Mouse (Mus musculus): ENCODE measurements around the gene Akap8.

DNA sequence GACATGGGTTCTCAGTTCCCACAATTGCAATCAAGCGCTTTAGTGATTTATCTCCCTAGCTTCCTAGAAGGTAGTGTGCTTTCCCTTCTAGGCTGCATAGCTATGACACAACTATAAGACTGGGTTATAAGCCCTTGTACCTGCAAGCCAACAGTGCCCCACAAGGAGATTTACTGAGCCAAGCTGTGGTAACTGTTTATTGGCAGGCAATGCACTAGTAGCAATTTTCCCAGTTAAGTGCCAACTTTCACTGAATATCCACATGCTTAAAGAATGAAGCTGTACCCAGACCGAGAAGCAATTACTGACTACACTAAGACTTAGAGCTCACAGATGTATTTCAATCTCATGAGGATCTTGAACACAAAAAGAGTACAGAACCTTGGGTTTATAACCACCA is 57.4 kb downstream of the Akap8 start:
- TF ChIP-seq CTCF (IDR thresholded peaks at IDR 0.05; ENCODE audit: low read depth, low read length), result no peak
- TF ChIP-seq TAL1 (conservative IDR thresholded peaks at IDR 0.05; ENCODE audit: low read depth, low read length), result no peak

Data from G1E (cell line).